Mouse (Mus musculus): ENCODE results near the gene Memo1. TPM values are rescaled to one million over a fixed set of nuclear protein-coding genes. Genes with fewer than 3 reads are reported as not detected.

The Memo1 gene
- polyA plus RNA-seq, 1 experiment from 2014 or later = 61.5 TPM

- no peaks in the 10 kb centered on the region for H3K4me1 ChIP-seq (replicated peaks; ENCODE audit: control insufficient read depth, insufficient read depth)
- H3K27ac ChIP-seq (replicated peaks) = no peak overlapping the region
- H3K27me3 ChIP-seq (ENCODE audit: control insufficient read depth, insufficient read depth, low read length) = no peaks in the 10 kb centered on the region
- ATAC-seq (ENCODE audit: low FRiP score, low TSS enrichment) (no peak), DNase-seq (ENCODE audit: low spot score) (no peak)
- TF ChIP-seq EP300 (optimal IDR thresholded peaks at IDR 0.05) = no peak
- no peak for TF ChIP-seq CTCF (IDR thresholded peaks at IDR 0.05; ENCODE audit: low read depth)
- H3K4me2 ChIP-seq (replicated peaks; ENCODE audit: low read depth) = no peak overlapping the region
- no peak overlapping the region for H3K4me3 ChIP-seq (ENCODE audit: low read depth, low read length)
- no peak overlapping the region for H3K9ac ChIP-seq (ENCODE audit: low read length)
- no peaks in the 10 kb centered on the region for H3K9me3 ChIP-seq (ENCODE audit: control insufficient read depth, low read length)
- H3K36me3 ChIP-seq (ENCODE audit: control insufficient read depth, insufficient read depth, low read length) = no peaks in the 10 kb centered on the region
- 90% methylated on average over 3 of the region's 3 CpGs for WGBS
Measured at GRCm38 (mm10) chr17:74158161-74158560, 137.2 kb downstream of the Memo1 start.

Other genes starting within 250 kb of the Memo1 start
- not detected in 2 replicates for gene Srd5a2, start 247.6 kb downstream of the Memo1 start, polyA plus RNA-seq (2015; fragmentation: Nextera tagmentation; extraction: Ambion mirVana)
- 190 and 193 TPM in 2 replicates for gene Dpy30, start 28.4 kb upstream of the Memo1 start, polyA plus RNA-seq (2015; fragmentation: Nextera tagmentation; extraction: Ambion mirVana)
- 10.8 and 11.6 TPM in 2 replicates for gene Spast, start 43.5 kb upstream of the Memo1 start, polyA plus RNA-seq (2015; fragmentation: Nextera tagmentation; extraction: Ambion mirVana)
- 27.4 and 29.4 TPM in 2 replicates for gene Slc30a6, start 100.1 kb upstream of the Memo1 start, polyA plus RNA-seq (2015; fragmentation: Nextera tagmentation; extraction: Ambion mirVana)
- gene Nlrc4, start 163.6 kb upstream of the Memo1 start, polyA plus RNA-seq (2015; fragmentation: Nextera tagmentation; extraction: Ambion mirVana) = 5.4 and 5.5 TPM in 2 replicates
- gene Yipf4, start 194.0 kb upstream of the Memo1 start, polyA plus RNA-seq (2015; fragmentation: Nextera tagmentation; extraction: Ambion mirVana) = 80.2 and 88.8 TPM in 2 replicates
- 51.8 and 56.4 TPM in 2 replicates for gene Birc6, start 232.8 kb upstream of the Memo1 start, polyA plus RNA-seq (2015; fragmentation: Nextera tagmentation; extraction: Ambion mirVana)